Mouse (Mus musculus): ENCODE data around the gene Itpr1.

Gene Itpr1

DNA sequence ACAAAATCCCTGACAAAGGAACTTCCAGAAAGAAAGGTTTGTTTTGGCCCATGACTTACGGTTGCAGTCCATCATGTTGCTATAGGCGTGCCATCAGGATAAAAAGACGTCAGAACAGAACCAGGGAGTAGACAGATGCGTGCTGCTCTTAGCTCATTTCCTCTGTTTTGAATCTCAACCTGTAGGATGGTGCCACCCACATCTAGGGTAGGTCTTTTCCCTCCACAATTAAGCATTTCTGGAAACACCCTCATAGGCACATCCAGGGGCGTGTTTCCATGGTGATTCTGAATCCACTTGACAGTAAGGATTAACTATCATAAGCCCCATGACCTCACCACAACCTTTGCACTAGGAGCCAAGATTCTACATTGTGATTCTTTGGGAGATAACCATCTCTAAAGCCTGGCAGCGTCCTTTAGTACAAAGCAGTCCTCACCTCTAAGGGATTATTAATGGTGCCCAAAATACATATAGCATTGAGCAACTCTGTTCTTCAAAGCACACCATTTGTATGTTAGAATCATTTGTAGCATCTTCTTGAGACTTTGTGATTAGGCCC, 111.6 kb downstream of the Itpr1 start:
- no peak for DNase-seq (ENCODE audit: low spot score in 2 of 2)

DNA sequence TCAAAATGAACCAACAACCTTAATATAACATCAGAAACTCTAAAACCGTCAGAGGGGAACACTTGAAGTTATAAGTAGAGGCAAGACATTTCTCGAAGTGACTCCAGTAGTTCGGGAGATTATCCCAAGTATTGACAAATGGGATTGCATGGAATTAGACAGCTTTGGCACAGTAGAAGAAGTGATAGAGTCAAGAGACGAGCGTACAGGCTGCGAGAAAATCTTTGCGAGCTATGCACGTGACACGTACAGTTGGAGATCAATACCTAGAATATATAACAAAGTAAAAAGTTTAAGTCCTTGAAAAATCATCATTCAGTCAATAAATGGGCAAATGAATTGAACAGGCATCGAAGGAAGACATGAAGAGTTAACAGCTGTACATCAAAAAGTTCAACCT, 112.5 kb downstream of the Itpr1 start:
- DNase-seq (ENCODE audit: low spot score in 2 of 2) = no peak

GRCm38 (mm10) chr6:108325948-108326411, 113.1 kb downstream of the Itpr1 start:
- no peak for DNase-seq (ENCODE audit: low spot score in 2 of 2)

GRCm38 (mm10) chr6:108326751-108327161, 113.9 kb downstream of the Itpr1 start:
- DNase-seq (ENCODE audit: low spot score in 2 of 2) = no peak

DNA sequence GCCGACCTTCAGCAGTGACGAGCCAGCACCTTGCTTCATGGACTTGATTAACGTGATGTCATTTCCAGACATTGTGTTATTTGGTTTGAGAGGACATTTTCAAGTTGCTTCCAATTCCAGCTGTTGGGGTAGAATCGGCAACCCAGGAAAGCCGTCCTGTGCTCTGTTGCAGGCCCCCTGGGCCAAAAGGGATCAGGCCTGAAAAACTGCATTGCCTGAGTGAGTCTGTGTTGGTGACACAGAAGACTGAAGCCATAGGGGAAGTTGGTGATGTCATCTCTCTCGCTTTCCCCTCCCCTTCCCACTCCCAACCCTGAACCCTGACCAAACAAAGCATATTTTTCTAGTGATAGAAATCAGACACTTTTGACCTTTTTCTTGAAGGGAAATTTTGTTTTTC, 114.7 kb downstream of the Itpr1 start:
- no peak for DNase-seq (ENCODE audit: low spot score in 2 of 2)

DNA sequence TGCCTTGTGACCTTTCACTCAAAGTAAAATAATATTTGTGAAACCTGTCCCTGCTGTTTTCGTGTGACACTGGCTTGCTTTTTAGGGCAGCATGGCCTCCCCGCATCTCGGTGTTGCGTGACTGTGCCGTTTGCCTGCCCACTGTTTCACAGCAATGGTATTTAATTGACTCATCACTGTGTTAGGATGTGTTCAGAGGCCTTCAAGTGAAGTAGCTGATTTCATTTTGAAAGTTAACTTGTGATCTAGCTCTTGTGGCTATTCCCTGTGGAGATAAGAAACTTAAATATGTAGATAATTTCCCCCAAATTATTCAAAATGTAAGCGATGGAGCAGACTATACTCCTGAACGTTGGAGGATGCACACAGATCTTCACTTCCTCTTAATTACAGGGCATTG, 115.4 kb downstream of the Itpr1 start:
- DNase-seq (ENCODE audit: low spot score in 2 of 2) = no peak

- no peak for DNase-seq (ENCODE audit: low spot score in 2 of 2)
Measured at GRCm38 (mm10) chr6:108330461-108330860, 117.6 kb downstream of the Itpr1 start.

DNA sequence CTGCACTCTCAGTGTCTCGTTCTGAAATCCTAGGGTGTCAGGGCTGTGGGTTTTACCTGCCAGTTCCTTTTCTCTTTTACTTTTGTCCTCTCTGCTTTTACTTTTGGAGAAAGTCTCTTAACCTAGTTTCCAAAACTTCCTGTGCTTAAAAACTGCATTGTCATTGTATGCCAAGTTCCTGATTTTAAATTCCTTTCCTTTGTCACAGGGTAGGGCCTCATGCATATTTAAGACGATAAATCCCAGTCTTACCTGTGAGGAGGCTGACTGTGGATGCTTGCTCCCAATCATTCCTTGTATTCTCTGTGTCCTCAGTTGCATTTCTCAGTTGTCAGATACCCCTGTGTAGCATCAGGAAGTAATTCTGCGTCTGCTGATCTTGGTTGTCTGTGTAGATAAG, 118.4 kb downstream of the Itpr1 start:
- DNase-seq (ENCODE audit: low spot score in 2 of 2) = no peak

GRCm38 (mm10) chr6:108334059-108334458, 121.2 kb downstream of the Itpr1 start:
- no peak for DNase-seq (ENCODE audit: low spot score in 2 of 2)

DNA sequence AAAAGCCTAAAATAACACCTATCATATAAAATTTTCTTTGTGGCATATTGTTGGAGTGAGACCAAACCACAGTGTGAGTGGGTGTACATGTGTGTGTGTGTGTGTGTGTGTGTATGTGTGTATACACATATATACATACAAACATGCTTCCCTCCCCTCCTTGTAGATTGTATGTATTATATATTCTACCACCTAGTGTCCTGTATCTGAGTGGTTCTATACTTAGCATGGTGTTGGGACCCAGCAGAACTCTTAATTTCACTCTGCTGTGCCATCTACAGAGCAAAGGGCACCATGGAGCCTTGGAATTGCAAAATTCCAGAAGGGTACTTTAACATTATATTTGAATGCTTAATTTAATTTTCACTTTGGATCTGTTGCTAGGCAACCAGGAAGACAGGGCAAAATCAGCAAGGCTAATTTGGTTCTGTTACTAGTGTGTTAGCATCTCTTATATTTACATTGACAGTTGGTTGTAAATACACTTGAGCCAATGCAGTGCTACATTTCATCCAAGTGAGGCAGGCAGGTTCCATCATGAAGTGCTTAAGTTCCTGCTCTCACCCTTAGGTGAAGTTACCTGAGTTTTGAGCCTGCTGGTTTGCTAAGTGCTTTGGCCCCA, 122.4 kb downstream of the Itpr1 start:
- DNase-seq (ENCODE audit: low spot score in 2 of 2) = no peak

GRCm38 (mm10) chr6:108336506-108336905, 123.6 kb downstream of the Itpr1 start:
- DNase-seq (ENCODE audit: low spot score in 2 of 2) = no peak

GRCm38 (mm10) chr6:108337289-108337688, 124.4 kb downstream of the Itpr1 start:
- peak in 1 of 2 experiments; percentile 21 for DNase-seq (ENCODE audit: low spot score in 2 of 2)

GRCm38 (mm10) chr6:108338362-108338761, 125.5 kb downstream of the Itpr1 start:
- DNase-seq (ENCODE audit: low spot score in 2 of 2) = no peak

DNA sequence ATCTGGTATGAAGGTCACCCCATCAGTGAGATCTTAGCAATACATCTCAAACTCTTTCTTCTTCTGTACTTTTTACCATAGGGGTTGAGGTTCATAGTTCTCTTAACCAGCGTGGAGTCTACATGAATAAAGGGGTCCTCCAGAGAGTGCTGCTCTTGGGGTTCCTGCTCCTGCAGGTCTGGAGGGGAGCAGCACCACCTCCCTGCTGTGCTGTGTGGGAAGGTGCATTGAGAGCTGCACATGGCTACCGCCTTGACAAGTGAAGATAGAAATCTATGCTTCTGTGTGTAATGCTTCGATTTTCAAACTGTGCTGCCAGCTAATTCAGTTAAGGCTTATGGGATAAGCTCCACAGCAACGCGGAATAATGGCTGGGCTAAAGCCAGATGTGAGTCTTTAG, 130.1 kb downstream of the Itpr1 start:
- no peak for DNase-seq (ENCODE audit: low spot score in 2 of 2)

DNA sequence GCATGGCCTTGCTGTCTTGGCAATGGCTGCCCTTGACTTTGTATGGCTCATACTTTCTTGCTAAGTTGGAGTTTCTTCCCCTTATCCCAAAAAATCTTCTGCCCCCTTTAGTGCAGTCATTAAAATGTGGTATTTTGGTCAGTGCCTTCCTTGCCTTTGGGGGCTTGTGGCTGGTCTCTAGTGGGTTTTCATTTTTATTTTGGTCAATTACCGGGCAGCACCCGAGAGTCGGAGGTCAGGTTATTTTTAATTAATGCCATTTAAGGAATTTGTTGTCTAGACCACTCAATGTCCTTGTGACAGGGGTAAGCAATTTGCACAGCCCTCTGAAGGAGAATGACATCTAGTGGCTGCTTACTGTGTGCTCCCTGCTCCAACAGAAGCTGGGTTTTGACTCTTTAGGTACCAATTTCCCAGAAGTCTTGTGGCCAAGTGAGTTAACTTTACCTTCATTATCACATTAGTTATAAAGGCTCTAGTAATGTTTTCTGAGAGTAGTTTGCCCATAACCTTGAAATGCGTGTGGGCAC, 130.9 kb downstream of the Itpr1 start:
- DNase-seq (ENCODE audit: low spot score in 2 of 2) = no peak

- no peak for DNase-seq (ENCODE audit: low spot score in 2 of 2)
Measured at GRCm38 (mm10) chr6:108350801-108351200, 137.9 kb downstream of the Itpr1 start.

GRCm38 (mm10) chr6:108351998-108352397, 139.1 kb downstream of the Itpr1 start:
- DNase-seq (ENCODE audit: low spot score in 2 of 2) = no peak

DNA sequence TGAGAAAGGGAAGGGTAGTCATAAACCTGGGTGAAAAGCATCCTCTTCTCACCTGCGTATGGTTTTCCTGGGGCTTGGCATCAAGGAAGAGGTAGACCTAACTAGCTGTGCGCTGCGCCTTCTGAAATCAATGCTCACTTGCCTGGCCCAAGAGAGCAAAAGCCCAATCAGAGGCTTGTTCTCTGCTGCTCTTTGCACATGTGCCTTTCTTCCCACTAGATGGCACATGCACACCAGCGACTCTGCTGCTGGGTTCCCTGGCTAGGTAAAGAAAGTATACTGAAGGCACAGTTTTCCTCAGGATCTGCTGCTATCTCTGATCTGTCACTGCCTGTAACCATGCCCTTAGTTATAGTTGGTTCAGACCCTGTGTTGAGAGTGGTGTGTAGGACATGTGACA, 154.5 kb downstream of the Itpr1 start:
- no peak for DNase-seq (ENCODE audit: low spot score in 2 of 2)

DNA sequence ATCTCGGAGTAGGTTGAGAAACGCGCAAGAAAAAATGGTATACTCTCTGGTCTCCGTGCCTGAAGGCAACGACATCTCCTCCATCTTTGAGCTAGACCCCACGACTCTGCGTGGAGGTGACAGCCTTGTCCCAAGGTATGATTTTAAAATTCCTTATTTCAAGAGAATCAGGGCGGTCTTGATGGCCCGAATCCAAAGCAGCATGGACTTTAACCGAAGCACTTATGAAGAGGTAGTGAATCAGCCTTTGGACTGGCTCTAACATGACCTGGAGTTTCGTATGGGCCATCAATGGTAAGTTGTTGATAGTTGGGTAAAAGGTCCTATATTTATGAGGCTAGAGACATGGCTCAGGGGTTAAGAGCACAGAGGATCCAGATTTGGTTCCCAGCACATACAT, 156.1 kb downstream of the Itpr1 start:
- DNase-seq (ENCODE audit: low spot score in 2 of 2) = no peak

- DNase-seq (ENCODE audit: low spot score in 2 of 2) = no peak
Measured at GRCm38 (mm10) chr6:108371347-108371893, 158.5 kb downstream of the Itpr1 start.

- no peak for DNase-seq (ENCODE audit: low spot score in 2 of 2)
Measured at GRCm38 (mm10) chr6:108374019-108374418, 161.1 kb downstream of the Itpr1 start.

DNA sequence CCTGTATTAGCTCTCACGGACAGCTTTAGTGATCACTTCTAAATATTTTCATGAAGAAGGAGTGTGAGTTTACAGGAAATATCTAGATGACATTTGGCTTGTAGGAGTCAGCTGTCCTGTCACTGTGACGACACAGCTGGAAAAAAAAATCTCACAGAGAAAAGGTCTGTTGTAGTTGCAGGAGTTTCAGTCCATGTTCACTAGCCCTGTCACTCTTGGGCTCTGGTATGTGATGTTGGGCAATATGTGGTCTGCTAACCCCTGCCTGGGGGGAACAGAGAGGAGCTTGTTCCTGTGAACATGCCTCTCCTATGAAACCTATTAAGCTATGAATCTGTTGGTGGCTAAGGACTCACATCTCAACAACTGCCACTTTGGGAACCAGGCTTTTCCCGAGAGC, 166.1 kb downstream of the Itpr1 start:
- DNase-seq (ENCODE audit: low spot score in 2 of 2) = no peak

- DNase-seq (ENCODE audit: low spot score in 2 of 2) = no peak
Measured at GRCm38 (mm10) chr6:108380209-108380608, 167.3 kb downstream of the Itpr1 start.
